Mouse (Mus musculus) common myeloid progenitor, adult 5-6 weeks (primary cell): ENCODE measurements around the gene Zfp583. TPM values are rescaled to one million over a fixed set of nuclear protein-coding genes. Genes with fewer than 3 reads are reported as not detected.

ENCODE experiments used
- ATAC-seq: replicated peaks from 2 replicates; pipeline ENCODE4 v1.8.0; 2016; ENCODE audit warnings: low read depth, mild to moderate bottlenecking, moderate TSS enrichment, inconsistent platforms; ENCODE audit not compliant: poor library complexity, severe bottlenecking
- total RNA-seq: library from RNA; stranded (forward); fragments of 200-1000, 187-1606 nt; gene quantifications from 2 replicates; pipeline ENCODE4 v1.2.3, GENCODE M21; 2017

Gene Zfp583
- total RNA-seq, 1 experiment from 2014 or later: 3.7 TPM

DNA sequence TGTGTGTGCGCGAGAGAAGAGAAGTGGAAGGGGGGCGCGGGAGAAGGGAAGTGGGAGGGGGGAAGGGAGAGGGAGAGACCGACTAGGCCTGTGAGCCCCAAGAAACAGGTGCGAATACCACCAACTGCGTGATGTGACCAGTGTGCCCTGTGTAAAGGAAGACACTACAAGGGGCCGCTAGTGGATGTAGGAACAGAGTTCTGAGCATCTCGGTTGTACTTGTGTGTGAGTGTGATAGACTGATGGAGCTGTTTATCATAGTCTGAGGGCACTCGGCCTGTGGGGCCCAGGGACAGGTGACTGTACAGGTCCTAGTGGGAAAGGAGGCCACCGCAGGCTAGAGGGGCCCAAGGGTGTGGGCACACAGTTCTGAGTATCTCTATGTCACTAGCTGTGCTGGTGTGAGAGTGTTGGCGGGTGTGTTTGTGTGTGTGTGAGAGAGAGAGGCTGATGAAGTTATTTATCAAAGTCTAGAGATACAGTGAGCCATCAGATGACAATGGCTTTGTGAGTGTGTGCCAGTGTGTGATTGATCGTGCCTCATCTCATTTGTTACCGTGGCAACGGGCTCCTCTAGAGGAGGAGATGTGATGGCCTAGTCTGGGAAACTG lies 44.1 kb downstream of the Zfp583 start:
- ATAC-seq: no peak

DNA sequence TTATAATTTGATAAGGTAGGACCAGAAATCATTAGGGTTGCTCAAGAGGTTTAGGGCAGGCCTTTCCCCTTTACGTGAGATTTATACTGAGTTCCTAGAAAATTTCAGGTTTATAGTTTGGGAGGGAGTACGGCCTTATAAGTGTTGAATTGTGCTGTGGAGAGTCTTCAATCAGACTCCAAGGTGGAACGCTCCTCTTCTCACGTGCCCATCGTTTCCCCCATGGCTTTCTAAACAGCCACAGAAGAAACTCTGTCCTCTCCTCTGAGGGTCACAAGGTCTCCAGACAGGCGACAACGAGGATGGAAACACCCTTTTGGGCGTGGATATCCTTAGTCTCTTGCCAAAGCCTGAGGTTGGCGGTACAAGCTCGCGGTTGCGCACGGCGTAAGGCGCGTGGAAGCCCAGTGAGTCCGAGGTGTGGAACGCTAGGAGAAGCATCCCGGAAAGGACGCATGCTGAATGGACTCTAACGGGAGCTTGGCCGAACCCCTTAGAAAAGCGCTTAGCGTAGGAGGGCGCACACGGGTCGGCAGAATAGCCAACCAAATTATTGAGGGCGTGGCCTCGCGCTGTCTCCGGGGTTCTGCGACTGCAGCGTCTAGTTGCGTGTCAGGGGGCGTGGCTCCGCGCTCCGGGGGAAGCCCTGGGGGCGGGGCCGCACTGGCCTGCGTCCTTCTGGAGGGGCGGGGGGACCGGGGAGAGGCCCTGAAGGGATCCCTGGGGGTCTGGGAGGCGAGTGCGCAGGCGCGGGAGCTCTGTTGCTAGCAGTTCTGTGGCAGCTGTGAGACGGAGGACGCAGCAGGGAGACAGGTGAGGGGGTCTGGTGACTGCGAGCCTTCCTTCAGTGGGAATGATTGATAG lies 45.0 kb downstream of the Zfp583 start, which contains the start of gene Zfp667:
Zfp667 (plus strand) TSS at position 738 of the 864 bp plus-strand sequence.
- ATAC-seq: peak; percentile 63

DNA sequence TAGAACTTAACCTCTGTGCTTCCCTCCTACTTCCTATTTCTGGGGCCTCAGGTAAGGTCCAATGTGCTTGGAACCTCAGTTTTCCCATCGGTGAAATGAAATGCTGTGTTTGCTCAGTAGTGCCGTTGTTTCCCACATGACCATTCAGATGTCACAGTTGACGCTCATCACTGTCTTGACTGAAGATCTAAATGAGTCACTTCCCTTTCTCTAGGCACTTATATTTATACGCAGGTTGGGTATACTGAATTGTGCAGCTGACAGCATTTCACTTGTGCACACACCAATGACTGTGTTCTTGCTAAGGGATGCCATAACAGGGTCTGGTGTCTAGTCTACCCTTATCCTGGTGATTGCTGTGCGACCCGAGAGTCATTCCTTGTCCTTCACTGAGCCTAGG lies 45.7 kb downstream of the Zfp583 start:
- ATAC-seq: no peak

DNA sequence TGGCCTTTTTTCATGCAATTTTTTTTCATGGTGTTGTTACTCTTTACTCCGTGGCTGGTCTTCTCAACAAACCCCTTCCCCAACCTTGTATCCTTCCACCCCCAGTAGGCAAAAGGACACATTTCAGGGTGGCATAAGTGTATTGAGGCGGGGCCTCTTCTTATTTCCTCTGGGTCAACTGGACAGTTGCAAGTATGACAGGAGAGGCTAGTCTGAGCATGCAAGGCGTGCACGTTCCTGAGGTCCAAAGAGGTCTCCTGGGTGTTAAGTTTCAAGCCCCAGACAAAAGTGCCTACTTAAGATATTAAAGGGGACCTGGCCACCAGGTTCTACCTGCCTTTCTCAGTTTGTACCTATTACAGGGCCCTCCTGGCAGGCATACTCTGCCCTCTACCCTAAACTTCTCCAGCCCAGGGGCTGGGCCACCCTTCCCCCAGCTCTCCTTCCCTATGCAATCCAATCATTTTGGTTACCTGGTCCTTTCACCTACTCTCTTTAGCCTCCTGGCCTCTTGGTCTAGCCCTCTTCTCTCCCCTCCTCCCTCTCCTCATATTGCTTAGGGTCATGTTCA lies 46.6 kb downstream of the Zfp583 start:
- ATAC-seq: no peak

DNA sequence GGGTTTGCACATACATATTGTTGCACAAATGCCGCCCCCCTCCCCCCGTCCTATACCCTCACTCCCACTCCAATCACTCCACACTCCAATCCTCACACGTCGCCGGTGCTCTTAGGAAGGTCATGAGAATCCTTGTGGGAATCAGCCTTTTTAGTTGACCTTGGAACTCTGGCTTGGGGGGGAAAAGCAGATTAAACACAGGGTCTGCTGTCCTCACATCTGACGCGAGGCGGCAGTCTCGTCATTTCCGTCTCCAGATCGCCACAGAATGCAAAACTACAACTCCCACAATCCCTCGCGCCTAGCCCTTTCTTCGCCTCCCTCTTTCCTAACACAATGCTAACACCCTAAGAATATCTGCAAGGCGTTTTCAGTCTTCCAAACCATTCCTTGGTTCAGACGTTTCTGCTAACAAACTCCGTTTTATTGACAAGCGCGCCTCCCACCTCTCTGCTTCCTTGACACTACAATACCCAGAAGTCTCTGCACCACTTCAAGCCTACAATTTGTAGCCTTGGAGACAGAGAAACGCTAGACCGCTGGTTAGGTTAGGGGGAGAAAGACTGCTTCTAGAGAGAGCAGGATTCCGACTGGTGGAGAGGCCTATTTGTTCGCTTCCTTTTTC lies 47.5 kb downstream of the Zfp583 start:
- ATAC-seq: peak; percentile 69

DNA sequence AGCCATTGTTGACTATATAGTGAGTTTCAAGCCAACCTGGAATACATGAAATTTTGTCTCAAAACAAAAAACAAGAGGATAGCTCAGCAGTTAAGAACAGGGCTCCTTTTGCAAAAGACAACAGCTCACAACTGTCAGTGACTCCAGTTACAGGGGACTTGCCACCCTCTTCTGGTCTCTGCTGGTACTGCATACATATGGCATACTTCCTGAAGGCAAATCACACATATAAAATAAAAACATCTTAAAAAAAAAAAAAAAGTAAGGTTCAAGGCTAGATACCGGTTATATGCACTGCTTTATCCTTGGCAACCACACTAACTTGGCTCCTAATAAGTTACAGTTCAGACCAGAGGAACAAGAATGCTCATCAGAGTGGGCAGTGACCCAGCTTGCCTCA lies 48.3 kb downstream of the Zfp583 start:
- peak; percentile 43 for ATAC-seq

DNA sequence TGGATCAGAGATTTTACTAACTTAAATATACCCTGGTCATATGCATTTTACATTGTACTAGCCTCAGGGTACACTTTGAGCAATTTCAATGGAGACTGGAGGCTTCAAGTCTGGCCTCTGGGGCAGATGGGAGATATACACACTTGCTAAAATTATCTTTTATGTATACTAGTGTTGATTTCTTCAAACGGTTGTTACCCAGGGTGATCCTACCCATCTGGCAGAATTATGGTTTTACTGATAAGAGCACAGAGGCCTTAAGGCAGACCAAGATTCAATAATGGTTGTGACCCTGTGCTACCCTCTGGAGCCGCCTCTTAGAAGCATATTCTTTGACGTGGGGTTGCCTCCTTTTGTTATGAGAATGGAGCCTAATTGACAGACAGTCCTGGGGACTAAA lies 53.2 kb downstream of the Zfp583 start:
- peak; percentile 60 for ATAC-seq

DNA sequence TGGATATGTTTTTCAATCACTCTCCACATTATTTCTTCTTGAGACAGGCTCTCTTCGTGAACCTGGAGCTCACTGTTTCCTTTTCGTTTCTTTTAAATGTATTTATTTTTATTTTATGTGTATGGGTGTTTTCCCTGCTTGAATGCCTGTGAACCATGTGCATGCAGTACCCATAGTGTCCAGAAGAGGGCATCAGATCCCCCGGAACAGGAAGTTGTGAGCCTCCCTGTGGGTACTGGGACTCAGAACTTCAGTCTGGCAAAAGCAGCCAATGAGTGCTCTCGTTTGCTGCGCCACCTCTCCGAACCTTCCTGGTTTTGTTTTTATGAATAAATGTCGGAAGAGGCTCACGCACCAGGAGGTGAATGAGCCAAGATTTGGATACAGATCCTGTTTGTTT lies 65.4 kb downstream of the Zfp583 start:
- ATAC-seq: peak; percentile 87

Other genes starting within 250 kb of the Zfp583 start
- gene Zfp787, start 175.3 kb downstream of the Zfp583 start, total RNA-seq: 20.0 and 25.5 TPM in 2 replicates
- 15.2 and 31.9 TPM in 2 replicates for gene Zfp444, start 159.1 kb downstream of the Zfp583 start, total RNA-seq
- gene Galp, start 134.2 kb downstream of the Zfp583 start, total RNA-seq: not detected in 2 replicates
- gene Zscan5b, start 109.0 kb downstream of the Zfp583 start, total RNA-seq: not detected in 2 replicates
- gene Epp13, start 78.6 kb downstream of the Zfp583 start, total RNA-seq: not detected in 2 replicates
- gene Zfp667, start 44.7 kb downstream of the Zfp583 start, total RNA-seq: 5.7 and 7.8 TPM in 2 replicates
- gene Gm3854, start 12.5 kb upstream of the Zfp583 start, total RNA-seq: 0.39 and 1.2 TPM in 2 replicates
- gene Zfp78, start 32.0 kb upstream of the Zfp583 start, total RNA-seq: 7.7 and 8.2 TPM in 2 replicates
- gene Zfp28, start 52.0 kb upstream of the Zfp583 start, total RNA-seq: 1.4 and 2.1 TPM in 2 replicates
- gene Smim17, start 67.4 kb upstream of the Zfp583 start, total RNA-seq: not detected in 2 replicates
- not detected in 2 replicates for gene Gm20715, start 79.0 kb upstream of the Zfp583 start, total RNA-seq
- not detected in 2 replicates for gene Olfr1344, start 107.4 kb upstream of the Zfp583 start, total RNA-seq
- gene Olfr1336, start 124.9 kb upstream of the Zfp583 start, total RNA-seq: not detected in 2 replicates
- not detected in 2 replicates for gene Olfr1346, start 135.8 kb upstream of the Zfp583 start, total RNA-seq
- not detected in 2 replicates for gene Olfr5, start 155.7 kb upstream of the Zfp583 start, total RNA-seq
- gene Olfr1347, start 168.5 kb upstream of the Zfp583 start, total RNA-seq: not detected in 2 replicates
- not detected in 2 replicates for gene Olfr1348, start 177.5 kb upstream of the Zfp583 start, total RNA-seq
- gene Olfr1349, start 191.7 kb upstream of the Zfp583 start, total RNA-seq: not detected in 2 replicates
- gene Olfr1350, start 233.6 kb upstream of the Zfp583 start, total RNA-seq: not detected in 2 replicates